ENCODE assay signal across 9 mouse cellular contexts in genomic region chr2:120011462-120012200, GRCm38 (mm10). TPM values are rescaled to one million over a fixed set of nuclear protein-coding genes. Genes with fewer than 3 reads are reported as not detected.
DNase-seq lines count a peak whose midpoint lies in the region; TF ChIP-seq lines count a peak whose summit lies in the region.
"Had no signal": no experiment of that assay in that cellular context is flagged by ENCODE, and none has a peak within 500 bp of the region (broad histone marks: within the 10 kb centered on the region; RNA-seq: fewer than 3 reads in every experiment).

No protein-coding gene starts in this region.

- no peaks in the 10 kb centered on the region for H3K27me3 ChIP-seq in testis, adult 2 months (ENCODE audit: control insufficient read depth, insufficient read depth, low read length)
- H3K27me3 ChIP-seq in embryonic facial prominence, embryonic 10.5 days (replicated peaks; ENCODE audit: low read depth, poor library complexity, severe bottlenecking): no peaks in the 10 kb centered on the region

- DNase-seq in testis, postnatal 14 days (ENCODE audit: low spot score): no peak
- peak; percentile 57 for DNase-seq in adrenal gland, postnatal 25 days
- DNase-seq in embryonic facial prominence, embryonic 10.5 days (ENCODE audit: low spot score): peak; percentile 61
- peak; percentile 40 for DNase-seq in heart, postnatal 25 days (ENCODE audit: low spot score)
- DNase-seq in layer of hippocampus, postnatal 36 days: peak; percentile 36 to 54
- DNase-seq in mesoderm, embryonic 11.5 days (ENCODE audit: low read depth, low spot score): peak; percentile 66
- peak; percentile 58 for DNase-seq in thymus, postnatal 14 days

- no peak overlapping the region for H3K4me3 ChIP-seq in testis, adult 2 months (ENCODE audit: control insufficient read depth, low read depth, low read length)
- no peak overlapping the region for H3K4me3 ChIP-seq in embryonic facial prominence, embryonic 10.5 days
- H3K4me3 ChIP-seq: myocyte had no signal

- no peaks in the 10 kb centered on the region for H3K9me3 ChIP-seq in embryonic facial prominence, embryonic 10.5 days

- TF ChIP-seq POLR2A in testis, adult 2 months (IDR thresholded peaks at IDR 0.05; ENCODE audit: control insufficient read depth, low read depth, low read length): no peak

- intact Hi-C loops in heart, postnatal 25 days (cut with DNase I): loop anchor here (1.0 kb wide), 1 partner anchor 41 kb away; no protein-coding TSS in a partner anchor

- peaks cover 6% of the 10 kb centered on the region for H3K36me3 ChIP-seq in testis, adult 2 months (ENCODE audit: control insufficient read depth, insufficient read depth, low read length)
- H3K36me3 ChIP-seq in embryonic facial prominence, embryonic 10.5 days (replicated peaks): peaks cover 29% of the 10 kb centered on the region

- TF ChIP-seq CTCF in testis, adult 2 months (IDR thresholded peaks at IDR 0.05; ENCODE audit: control insufficient read depth, insufficient read depth, insufficient replicate concordance, low read depth, low read length): peak; percentile 30; the same call in 1 of the 2 replicates

- 80% methylated on average over 8 of the region's 8 CpGs for WGBS in embryonic facial prominence, embryonic 10.5 days

- H3K27ac ChIP-seq in testis, adult 2 months (ENCODE audit: control insufficient read depth, insufficient read depth, low read depth, low read length): no peak overlapping the region
- H3K27ac ChIP-seq in embryonic facial prominence, embryonic 10.5 days (replicated peaks): no peak overlapping the region

- peaks cover 2% of the 10 kb centered on the region; the same call in 1 of the 2 replicates for H3K4me1 ChIP-seq in testis, adult 2 months (ENCODE audit: control insufficient read depth, insufficient read depth, low read length)
- H3K4me1 ChIP-seq in embryonic facial prominence, embryonic 10.5 days: peaks cover 3% of the 10 kb centered on the region; the same call in 1 of the 2 replicates

RNA-seq across cellular contexts. Expression of gene Jmjd7, which starts 15.7 kb away (rescaled TPM):
- polyA plus RNA-seq in testis, adult 2 months (2012; rRNA removed): 6.4 and 7.3 TPM in 2 replicates
- 11.3 and 13.0 TPM in 2 replicates for total RNA-seq in adrenal gland, postnatal 25 days (2021)
- 20.4 and 20.6 TPM in 2 replicates for polyA plus RNA-seq in embryonic facial prominence, embryonic 10.5 days (2016; fragmentation: Nextera tagmentation; extraction: Ambion mirVana)
- total RNA-seq in heart, postnatal 25 days (2021): 1 to 10 TPM; 7.1 to 9.1 TPM
- total RNA-seq in layer of hippocampus, postnatal 36 days (2021): 1 to 10 TPM; 4.6 to 6.1 TPM

RNA-seq across cellular contexts. Expression of gene Gm28042, which starts 15.7 kb away (rescaled TPM):
- 3.1 and 3.7 TPM in 2 replicates for polyA plus RNA-seq in testis, adult 2 months (2012; rRNA removed)
- total RNA-seq in adrenal gland, postnatal 25 days (2021): 2.6 and 2.8 TPM in 2 replicates
- polyA plus RNA-seq in embryonic facial prominence, embryonic 10.5 days (2016; fragmentation: Nextera tagmentation; extraction: Ambion mirVana): 5.6 and 6.2 TPM in 2 replicates
- total RNA-seq in heart, postnatal 25 days (2021): under 1 TPM; 0.81 TPM
- total RNA-seq in layer of hippocampus, postnatal 36 days (2021): 1 to 10 TPM; 2.0 to 2.8 TPM

RNA-seq across cellular contexts. Expression of gene Pla2g4b, which starts 21.6 kb away (rescaled TPM):
- 2.7 and 4.1 TPM in 2 replicates for polyA plus RNA-seq in testis, adult 2 months (2012; rRNA removed)
- total RNA-seq in adrenal gland, postnatal 25 days (2021): 2.7 and 3.9 TPM in 2 replicates
- polyA plus RNA-seq in embryonic facial prominence, embryonic 10.5 days (2016; fragmentation: Nextera tagmentation; extraction: Ambion mirVana): 1.8 and 2.8 TPM in 2 replicates
- total RNA-seq in heart, postnatal 25 days (2021): 1 to 10 TPM; 1.7 to 2.8 TPM
- total RNA-seq in layer of hippocampus, postnatal 36 days (2021): 1 to 10 TPM; 5.7 to 6.8 TPM

RNA-seq across cellular contexts. Expression of gene Mapkbp1, which starts 39.1 kb away (rescaled TPM):
- polyA plus RNA-seq in testis, adult 2 months (2012; rRNA removed): 53.2 and 66.1 TPM in 2 replicates
- 15.3 and 23.0 TPM in 2 replicates for total RNA-seq in adrenal gland, postnatal 25 days (2021)
- 3.5 and 4.0 TPM in 2 replicates for polyA plus RNA-seq in embryonic facial prominence, embryonic 10.5 days (2016; fragmentation: Nextera tagmentation; extraction: Ambion mirVana)
- total RNA-seq in heart, postnatal 25 days (2021): 1 to 10 TPM; 8.4 to 9.1 TPM
- 10 to 100 TPM; 40.7 to 48.2 TPM for total RNA-seq in layer of hippocampus, postnatal 36 days (2021)
